Mouse (Mus musculus): ENCODE data around the gene 1810055G02Rik. TPM values are rescaled to one million over a fixed set of nuclear protein-coding genes. Genes with fewer than 3 reads are reported as not detected.

The 1810055G02Rik gene
- total and polyA plus RNA-seq, 3 experiments, result 5.6 to 9.5 (median 7.9) TPM

DNA sequence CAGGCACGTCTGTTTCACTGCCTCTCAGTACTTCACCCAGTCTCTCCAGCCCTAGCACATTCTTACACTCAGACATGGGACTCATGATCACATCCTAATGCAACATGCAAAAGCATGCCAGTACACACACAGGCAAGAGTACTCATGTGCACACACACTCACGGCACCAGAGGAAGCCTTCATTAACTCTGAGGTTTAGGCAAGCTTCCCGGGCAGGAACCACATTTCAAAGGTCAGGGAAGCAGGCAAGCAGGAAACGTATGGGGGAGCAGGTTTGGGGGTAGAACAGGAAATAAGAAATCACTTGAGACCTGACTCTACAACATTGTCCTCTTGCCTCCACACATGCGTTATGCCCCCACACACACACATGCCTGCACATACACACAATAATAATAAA lies 42.6 kb upstream of the 1810055G02Rik start:
- DNase-seq (ENCODE audit: extremely low read depth), result no peak
- Histone ChIP-seq H3K9me3 (replicated peaks; ENCODE audit: low read length) (no peaks in the 10 kb centered on the region), H3K79me2 (replicated peaks; ENCODE audit: control insufficient read depth, extremely low read depth, insufficient read depth, poor library complexity, severe bottlenecking) (no peaks in the 10 kb centered on the region), H3K36me3 (replicated peaks in 1 of 2; ENCODE audit: control insufficient read depth in 1 of 2, insufficient read depth in 1 of 2, low read length in 1 of 2) (no peaks in the 10 kb centered on the region), H3K9ac (ENCODE audit: insufficient read depth, low read depth) (no peak overlapping the region), H3K27ac (ENCODE audit: insufficient read depth, low read depth) (no peak overlapping the region), H3K4me1 (ENCODE audit: control insufficient read depth in 1 of 2, insufficient read depth in 2 of 2) (peaks cover 0 to 8% of the 10 kb centered on the region in 2 experiments; a peak in 1 of 4 replicates), H3K4me3 (replicated peaks in 1 of 3; ENCODE audit: low read depth in 2 of 3, low read length in 2 of 3, poor library complexity in 1 of 3) (no peak overlapping the region), H3K27me3 (replicated peaks) (no peaks in the 10 kb centered on the region), H3K4me2 (ENCODE audit: insufficient read depth, low read depth, poor library complexity, severe bottlenecking) (no peak overlapping the region)
- no peak for TF ChIP-seq USF1 (IDR thresholded peaks at IDR 0.05; ENCODE audit: low read depth, low read length)
- no peak for TF ChIP-seq TCF12 (IDR thresholded peaks at IDR 0.05; ENCODE audit: low read depth, low read length)
- TF ChIP-seq UBTF (IDR thresholded peaks at IDR 0.05; ENCODE audit: low read depth, low read length), result no peak
- TF ChIP-seq RCOR1 (conservative IDR thresholded peaks at IDR 0.05; ENCODE audit: low read depth, low read length), result no peak
- TF ChIP-seq SIN3A (IDR thresholded peaks at IDR 0.05; ENCODE audit: low read length), result no peak
- TF ChIP-seq TBP (conservative IDR thresholded peaks at IDR 0.05; ENCODE audit: low read depth, low read length), result no peak
- TF ChIP-seq MXI1 (IDR thresholded peaks at IDR 0.05; ENCODE audit: low read depth, low read length), result no peak
- TF ChIP-seq ZKSCAN1 (IDR thresholded peaks at IDR 0.05; ENCODE audit: borderline replicate concordance, low read depth, low read length), result no peak
- no peak for TF ChIP-seq KAT2A (IDR thresholded peaks at IDR 0.05; ENCODE audit: insufficient replicate concordance, low read length)
- TF ChIP-seq RAD21 (IDR thresholded peaks at IDR 0.05; ENCODE audit: low read depth, low read length), result no peak
- no peak for TF ChIP-seq NELFE (IDR thresholded peaks at IDR 0.05; ENCODE audit: low read depth, low read length)
- no peak for TF ChIP-seq HCFC1 (IDR thresholded peaks at IDR 0.05; ENCODE audit: low read depth, low read length)
- no peak for TF ChIP-seq ZNF384 (IDR thresholded peaks at IDR 0.05; ENCODE audit: low read depth, low read length)
- no peak for TF ChIP-seq USF2 (conservative IDR thresholded peaks at IDR 0.05; ENCODE audit: low read depth, low read length)
- TF ChIP-seq ETS1 (conservative IDR thresholded peaks at IDR 0.05; ENCODE audit: low read depth, low read length), result no peak
- TF ChIP-seq ZC3H11A (IDR thresholded peaks at IDR 0.05; ENCODE audit: low read depth, low read length), result no peak
- in situ Hi-C loops (cut with MboI; ENCODE audit: low pct_ligation_motif_present, low pct_unique_long_range_greater_than_20kb, low sequenced_read_pairs), result no loop called here
- dilution Hi-C loops (cut with MboI; ENCODE audit: extremely low pct_ligation_motif_present, extremely low pct_unique_long_range_greater_than_20kb, low sequenced_read_pairs), result no loop called here

DNA sequence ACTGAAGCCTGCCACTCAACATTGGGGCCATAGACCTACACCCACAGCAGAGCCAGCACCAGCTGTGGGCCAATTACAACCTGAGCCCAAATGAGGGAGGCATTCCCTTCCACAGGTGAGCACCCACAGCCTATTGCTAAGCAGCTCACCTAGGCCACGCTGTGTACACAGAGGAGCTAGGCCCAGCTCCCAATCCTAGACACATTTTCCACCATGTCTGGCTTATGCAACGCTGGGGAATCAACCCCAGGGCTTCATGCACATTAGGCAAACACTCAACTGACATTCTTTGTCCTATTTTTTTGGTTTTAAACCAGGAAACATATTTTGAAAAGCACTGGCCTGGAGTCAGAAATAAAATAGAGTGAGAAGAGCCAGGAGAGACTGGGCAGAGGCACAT lies 41.5 kb upstream of the 1810055G02Rik start:
- Histone ChIP-seq H3K4me2 (ENCODE audit: insufficient read depth, low read depth, poor library complexity, severe bottlenecking) (no peak overlapping the region), H3K9me3 (replicated peaks; ENCODE audit: low read length) (no peaks in the 10 kb centered on the region), H3K27me3 (replicated peaks) (no peaks in the 10 kb centered on the region), H3K9ac (ENCODE audit: insufficient read depth, low read depth) (no peak overlapping the region), H3K4me1 (ENCODE audit: control insufficient read depth in 1 of 2, insufficient read depth in 2 of 2) (peaks cover 0 to 8% of the 10 kb centered on the region in 2 experiments; a peak in 1 of 4 replicates), H3K4me3 (replicated peaks in 1 of 3; ENCODE audit: low read depth in 2 of 3, low read length in 2 of 3, poor library complexity in 1 of 3) (no peak overlapping the region), H3K36me3 (replicated peaks in 1 of 2; ENCODE audit: control insufficient read depth in 1 of 2, insufficient read depth in 1 of 2, low read length in 1 of 2) (no peaks in the 10 kb centered on the region), H3K27ac (ENCODE audit: insufficient read depth, low read depth) (no peak overlapping the region), H3K79me2 (replicated peaks; ENCODE audit: control insufficient read depth, extremely low read depth, insufficient read depth, poor library complexity, severe bottlenecking) (no peaks in the 10 kb centered on the region)
- DNase-seq (ENCODE audit: extremely low read depth), result no peak
- in situ Hi-C loops (cut with MboI; ENCODE audit: low pct_ligation_motif_present, low pct_unique_long_range_greater_than_20kb, low sequenced_read_pairs) (no loop called here), dilution Hi-C loops (cut with MboI; ENCODE audit: extremely low pct_ligation_motif_present, extremely low pct_unique_long_range_greater_than_20kb, low sequenced_read_pairs) (no loop called here)
- TF ChIP-seq NRF1 (IDR thresholded peaks at IDR 0.05; ENCODE audit: low read depth, low read length), result no peak
- TF ChIP-seq SIN3A (IDR thresholded peaks at IDR 0.05; ENCODE audit: low read length), result no peak
- no peak for TF ChIP-seq MYC (IDR thresholded peaks at IDR 0.05; ENCODE audit: low read depth, low read length)
- TF ChIP-seq ZMIZ1 (IDR thresholded peaks at IDR 0.05; ENCODE audit: low read depth, low read length), result no peak
- TF ChIP-seq HCFC1 (IDR thresholded peaks at IDR 0.05; ENCODE audit: low read depth, low read length), result no peak
- no peak for TF ChIP-seq EP300 (IDR thresholded peaks at IDR 0.05; ENCODE audit: low read length)
- TF ChIP-seq MXI1 (IDR thresholded peaks at IDR 0.05; ENCODE audit: low read depth, low read length), result no peak
- TF ChIP-seq TBP (conservative IDR thresholded peaks at IDR 0.05; ENCODE audit: low read depth, low read length), result no peak
- no peak for TF ChIP-seq ZKSCAN1 (IDR thresholded peaks at IDR 0.05; ENCODE audit: borderline replicate concordance, low read depth, low read length)
- no peak for TF ChIP-seq NELFE (IDR thresholded peaks at IDR 0.05; ENCODE audit: low read depth, low read length)
- TF ChIP-seq ELF1 (IDR thresholded peaks at IDR 0.05; ENCODE audit: low read depth, low read length), result no peak
- TF ChIP-seq E2F4 (IDR thresholded peaks at IDR 0.05; ENCODE audit: insufficient replicate concordance, low read depth, low read length), result no peak
- no peak for TF ChIP-seq RCOR1 (conservative IDR thresholded peaks at IDR 0.05; ENCODE audit: low read depth, low read length)
- TF ChIP-seq USF2 (conservative IDR thresholded peaks at IDR 0.05; ENCODE audit: low read depth, low read length), result no peak
- no peak for TF ChIP-seq JUND (conservative IDR thresholded peaks at IDR 0.05; ENCODE audit: low read depth, low read length)
- TF ChIP-seq TCF12 (IDR thresholded peaks at IDR 0.05; ENCODE audit: low read depth, low read length), result no peak
- no peak for TF ChIP-seq MEF2A (IDR thresholded peaks at IDR 0.05; ENCODE audit: borderline replicate concordance, low read depth, low read length)

Data from CH12.LX (cell line).